Mouse (Mus musculus) limb, embryonic 14.5 days (tissue): ENCODE data around the gene Coa5. TPM values are rescaled to one million over a fixed set of nuclear protein-coding genes. Genes with fewer than 3 reads are reported as not detected.

Experiments used
- ATAC-seq: fragments of 200-750 bp; cut with Nextera tagmentation; 2 replicates; pipeline ENCODE4 v1.8.0; 2017; ENCODE audit warnings: low read depth, moderate number of reproducible peaks, moderate TSS enrichment; ENCODE audit not compliant: low FRiP score
- DNase-seq: peaks from one replicate; pipeline ENCODE4 v3.0.0-alpha.2; 2015; ENCODE audit warnings: low spot score
- H3K27ac ChIP-seq: fragments of 300-500 bp; sonication (generic); replicated peaks from 2 replicates; pipeline ENCODE4 v1.5.1; 2014; ENCODE audit warnings: low read depth, mild to moderate bottlenecking, low read length, moderate library complexity, mixed read lengths
- H3K27me3 ChIP-seq: fragments of 300-500 bp; sonication (generic); 2 replicates; pipeline ENCODE4 v1.6.1; 2014; ENCODE audit warnings: low read length, mixed read lengths; ENCODE audit not compliant: control insufficient read depth, insufficient read depth
- H3K36me3 ChIP-seq: fragments of 300-500 bp; sonication (generic); 2 replicates; pipeline ENCODE4 v1.6.1; 2014; ENCODE audit warnings: mild to moderate bottlenecking, low read length, moderate library complexity, mixed read lengths; ENCODE audit not compliant: control insufficient read depth, insufficient read depth
- H3K4me1 ChIP-seq: fragments of 300-500 bp; sonication (generic); 2 replicates; pipeline ENCODE4 v1.6.1; 2014; ENCODE audit warnings: antibody characterized with exemption, low read length, mixed read lengths; ENCODE audit not compliant: control insufficient read depth, insufficient read depth
- H3K4me2 ChIP-seq: fragments of 300-500 bp; sonication (generic); replicated peaks from 2 replicates; pipeline ENCODE4 v1.6.1; 2014; ENCODE audit warnings: low read depth, mild to moderate bottlenecking, low read length, moderate library complexity; ENCODE audit not compliant: severe bottlenecking
- H3K4me3 ChIP-seq: fragments of 300-500 bp; sonication (generic); replicated peaks from 2 replicates; pipeline ENCODE4 v1.5.1; 2014; ENCODE audit warnings: low read length
- H3K9ac ChIP-seq: fragments of 300-500 bp; sonication (generic); 2 replicates; pipeline ENCODE4 v1.6.1; 2014; ENCODE audit warnings: mild to moderate bottlenecking, low read depth, low read length, moderate library complexity; ENCODE audit not compliant: severe bottlenecking
- H3K9me3 ChIP-seq: fragments of 300-500 bp; sonication (generic); 2 replicates; pipeline ENCODE4 v1.6.1; 2016; ENCODE audit warnings: low read length; ENCODE audit not compliant: control insufficient read depth
- POLR2A ChIP-seq: fragments of 200-500 bp; IDR thresholded peaks from 2 replicates; pipeline ENCODE4 v1.8.0; 2012; ENCODE audit warnings: inconsistent platforms, mild to moderate bottlenecking, moderate library complexity, borderline replicate concordance; ENCODE audit not compliant: insufficient read depth, insufficient read length; ENCODE audit errors: extremely low read depth
- WGBS: fragments of 180-500 bp; shearing (Covaris S2); extraction: QIAGEN DNeasy Blood & Tissue Kit; methylation state at CpG from one replicate; pipeline ENCODE4 v1.1.7; 2014; 5-methylcytosine and 5-hydroxymethylcytosine counted together
- polyA plus RNA-seq, 2 experiments: library from polyadenylated mRNA; depleted of rRNA in 1 of 2; stranded (reverse) in 1 of 2; unstranded in 1 of 2; fragments of >200 nt; fragmentation: Nextera tagmentation in 1 of 2; extraction: Ambion mirVana in 1 of 2; gene quantifications; 2 replicates each; pipeline versions ENCODE4 v1.2.1 to v1.2.3; 2012 to 2014

The Coa5 gene
- polyA plus RNA-seq, 2 experiments, result 42.9 to 50.9 TPM

DNA sequence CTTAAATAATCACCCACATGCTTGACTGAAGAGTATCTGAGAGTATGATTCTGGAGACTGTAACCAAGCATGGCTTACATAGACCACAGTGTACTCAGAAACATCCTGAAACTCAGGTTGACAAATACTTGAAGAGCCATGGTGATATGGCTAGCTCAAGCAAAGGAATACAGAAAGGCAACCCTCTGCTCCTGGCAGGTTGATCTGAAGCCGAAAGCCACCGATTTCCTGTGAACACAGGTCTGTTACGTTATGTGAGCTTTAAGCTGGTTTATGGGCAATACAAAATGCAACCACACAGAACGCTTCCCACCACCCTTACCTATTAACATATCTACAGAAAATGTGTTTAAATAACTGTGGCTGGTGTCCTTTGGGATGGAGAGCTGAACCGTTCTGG lies 39.1 kb upstream of the Coa5 start:
- Histone ChIP-seq H3K4me2 (no peak overlapping the region), H3K9me3 (no peaks in the 10 kb centered on the region), H3K9ac (no peak overlapping the region), H3K27me3 (no peaks in the 10 kb centered on the region), H3K27ac (no peak overlapping the region), H3K4me1 (no peaks in the 10 kb centered on the region), H3K36me3 (no peaks in the 10 kb centered on the region), H3K4me3 (no peak overlapping the region)
- DNase-seq (no peak), ATAC-seq (no peak)
- TF ChIP-seq POLR2A, result no peak
- 84% methylated on average over 5 of the region's 5 CpGs for WGBS

- no peak for DNase-seq
- Histone ChIP-seq H3K36me3 (no peaks in the 10 kb centered on the region), H3K4me3 (no peak overlapping the region), H3K4me1 (no peaks in the 10 kb centered on the region), H3K4me2 (no peak overlapping the region), H3K9me3 (no peaks in the 10 kb centered on the region), H3K27ac (no peak overlapping the region), H3K9ac (no peak overlapping the region), H3K27me3 (no peaks in the 10 kb centered on the region)
- WGBS, result 80% methylated on average over 4 of the region's 4 CpGs
- no peak for ATAC-seq
- no peak for TF ChIP-seq POLR2A
Observed at GRCm38 (mm10) chr1:37467806-37468205, 37.9 kb upstream of the Coa5 start.

DNA sequence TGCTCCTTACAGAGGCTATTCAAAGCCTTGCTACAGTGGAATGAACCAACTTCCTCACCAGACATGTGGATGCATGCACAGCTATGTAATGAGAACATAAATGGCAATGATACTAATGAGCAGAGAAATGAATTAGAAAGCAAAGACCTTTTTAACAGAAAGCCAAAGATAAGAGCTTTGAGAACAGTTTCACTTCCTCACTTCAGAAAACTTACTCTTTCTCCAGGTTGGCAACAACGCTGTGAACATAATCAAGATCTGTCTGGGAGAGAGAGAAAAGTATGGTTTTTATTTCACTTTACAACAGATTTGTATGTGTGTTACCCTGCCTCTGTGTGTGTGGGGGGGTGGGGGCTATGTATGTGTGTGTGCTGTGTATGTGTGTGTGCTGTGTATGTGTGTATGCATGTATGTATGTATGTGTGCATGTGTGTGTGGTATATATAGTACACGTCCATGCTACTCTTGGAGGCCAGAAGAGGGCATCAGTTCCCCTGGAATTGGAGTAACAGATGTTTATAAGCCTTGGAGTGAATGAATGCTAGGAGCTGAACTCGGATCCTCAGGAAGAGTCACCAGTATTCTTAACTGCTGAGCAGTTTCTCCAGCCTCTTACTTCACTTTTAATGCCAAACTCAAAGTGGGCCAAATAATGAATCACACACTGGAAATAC lies 36.6 kb upstream of the Coa5 start:
- Histone ChIP-seq H3K9me3 (no peaks in the 10 kb centered on the region), H3K4me2 (no peak overlapping the region), H3K9ac (no peak overlapping the region), H3K27me3 (no peaks in the 10 kb centered on the region), H3K4me3 (no peak overlapping the region), H3K27ac (no peak overlapping the region), H3K36me3 (no peaks in the 10 kb centered on the region), H3K4me1 (no peaks in the 10 kb centered on the region)
- WGBS, result 75% methylated on average over 3 of the region's 3 CpGs
- DNase-seq (no peak), ATAC-seq (no peak)
- TF ChIP-seq POLR2A, result no peak

- Histone ChIP-seq H3K27ac (no peak overlapping the region), H3K4me1 (no peaks in the 10 kb centered on the region), H3K4me2 (no peak overlapping the region), H3K9ac (no peak overlapping the region), H3K4me3 (no peak overlapping the region), H3K27me3 (no peaks in the 10 kb centered on the region), H3K36me3 (no peaks in the 10 kb centered on the region), H3K9me3 (no peaks in the 10 kb centered on the region)
- no peak for DNase-seq
- no peak for ATAC-seq
- no peak for TF ChIP-seq POLR2A
- 82% methylated on average over 10 of the region's 10 CpGs for WGBS
Observed at GRCm38 (mm10) chr1:37464878-37465452, 35.1 kb upstream of the Coa5 start.

GRCm38 (mm10) chr1:37457546-37457945 lies 27.6 kb upstream of the Coa5 start:
- no peak overlapping the region for H3K9ac ChIP-seq
- DNase-seq, result no peak

More at GRCm38 (mm10) chr1:37457546-37457945, 27.6 kb upstream of the Coa5 start:
- Histone ChIP-seq H3K4me1 (no peaks in the 10 kb centered on the region), H3K9me3 (no peaks in the 10 kb centered on the region), H3K36me3 (no peaks in the 10 kb centered on the region), H3K27ac (no peak overlapping the region), H3K4me3 (no peak overlapping the region), H3K27me3 (no peaks in the 10 kb centered on the region), H3K4me2 (no peak overlapping the region)
- TF ChIP-seq POLR2A, result no peak
- WGBS, result 80% methylated on average over 7 of the region's 7 CpGs
- no peak for ATAC-seq
